Mouse (Mus musculus) T-cell, adult 2 months (primary cell): ENCODE measurements around the gene Ccdc24.

Experiments
- DNase-seq: peaks from one replicate; pipeline ENCODE4 v3.0.0; 2022; ENCODE audit warnings: low spot score

Ccdc24 gene

GRCm38 (mm10) chr4:117829260-117830123 is 42.9 kb downstream of the Ccdc24 start:
- DNase-seq: no peak

- no peak for DNase-seq
Measured at GRCm38 (mm10) chr4:117828572-117829145, 43.7 kb downstream of the Ccdc24 start.

- no peak for DNase-seq
Measured at GRCm38 (mm10) chr4:117818032-117818431, 54.3 kb downstream of the Ccdc24 start.

GRCm38 (mm10) chr4:117816776-117817175 is 55.6 kb downstream of the Ccdc24 start:
- no peak for DNase-seq
